Mouse (Mus musculus) liver, adult 2 months (tissue): ENCODE data around the gene Ugt1a7c.

Experiments
- CTCF ChIP-seq: fragments of 200-500 bp; IDR thresholded peaks from 2 replicates; pipeline ENCODE4 v1.5.1; 2011; ENCODE audit warnings: low read depth, low read length, control low read depth
- POLR2A ChIP-seq: fragments of 200-500 bp; IDR thresholded peaks from 2 replicates; pipeline ENCODE4 v1.6.1; 2011; ENCODE audit warnings: low read length, control low read depth; ENCODE audit not compliant: insufficient read depth; ENCODE audit errors: extremely low read depth

DNA sequence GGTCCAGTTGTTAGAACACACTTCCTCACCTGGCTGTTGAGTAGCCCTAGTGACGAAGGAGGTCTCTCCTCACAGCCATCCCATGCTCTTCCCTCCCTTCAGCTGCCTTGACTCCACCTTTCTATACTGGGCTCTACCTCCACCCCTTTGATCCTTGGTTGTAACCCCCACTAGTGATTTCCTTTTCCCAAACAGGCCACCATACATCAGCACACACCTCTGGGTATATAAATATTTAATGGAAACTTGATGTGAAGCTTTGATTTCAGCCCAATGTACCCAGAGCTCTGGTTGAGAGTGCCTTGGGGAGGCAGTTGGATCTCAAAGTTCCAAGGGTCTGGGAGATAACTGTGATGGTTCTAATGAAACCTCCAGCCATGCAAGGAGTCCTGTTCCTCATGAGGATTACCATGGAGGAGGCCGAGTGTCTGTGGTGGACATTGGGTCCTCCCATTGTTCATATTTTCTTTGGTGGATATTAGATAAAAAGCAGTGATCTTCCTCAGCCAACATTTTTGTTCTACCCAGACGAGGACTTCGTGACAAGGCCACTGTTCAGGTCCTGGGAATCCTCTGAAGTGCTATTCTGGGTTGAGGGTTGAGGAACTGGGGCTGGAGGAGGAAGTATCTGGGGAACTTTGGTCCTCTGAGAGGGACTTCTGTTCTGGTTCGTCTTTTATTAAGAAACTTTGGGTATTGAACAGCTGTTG, 132.0 kb downstream of the Ugt1a7c start, which contains the start of gene Mroh2a:
- TF ChIP-seq CTCF, result no peak
- TF ChIP-seq POLR2A, result no peak
